Mouse (Mus musculus): ENCODE measurements around the gene Sim2. TPM values are rescaled to one million over a fixed set of nuclear protein-coding genes. Genes with fewer than 3 reads are reported as not detected.
A peak's percentile ranks its signal among the peaks of the same experiment; 100 is the strongest.

The Sim2 gene
- total and polyA plus RNA-seq, 2 experiments from 2014 or later = 0.27 to 0.29 TPM

DNA sequence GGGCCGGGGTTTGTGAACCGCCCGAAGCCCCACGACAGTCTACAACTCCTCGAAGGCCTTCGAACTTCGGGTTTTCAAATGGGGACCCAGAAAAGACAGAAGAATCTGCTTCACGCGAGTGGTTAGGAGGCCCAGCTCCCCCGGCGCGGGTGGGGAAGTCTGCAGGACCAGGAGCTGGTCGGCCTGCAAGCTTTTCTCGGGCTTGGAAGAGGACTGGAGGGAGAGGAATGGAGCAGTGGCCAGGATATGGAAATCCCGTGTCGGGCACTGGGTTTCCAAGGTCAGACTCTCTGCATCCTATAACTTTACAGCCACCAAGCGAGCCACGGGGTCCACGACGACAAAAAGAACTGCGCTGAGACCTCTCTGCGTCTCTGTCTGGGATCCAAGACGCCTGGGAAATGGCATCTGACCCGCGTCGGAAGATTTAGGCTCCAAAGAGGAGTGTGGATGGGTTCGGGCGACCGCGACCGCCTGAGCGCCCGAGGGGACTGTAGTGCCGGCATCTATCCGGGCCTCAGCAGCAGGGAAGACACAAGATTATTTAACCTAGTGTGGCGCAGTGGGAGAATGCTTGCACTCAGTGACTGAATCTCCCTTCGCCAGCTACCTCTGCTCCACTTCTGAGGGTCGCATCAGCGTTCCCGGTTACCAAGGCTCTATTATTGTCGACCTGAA is 744 bp upstream of the Sim2 start:
- WGBS = under 1% methylated on average over 41 of the region's 41 CpGs
- DNase-seq = no peak

DNA sequence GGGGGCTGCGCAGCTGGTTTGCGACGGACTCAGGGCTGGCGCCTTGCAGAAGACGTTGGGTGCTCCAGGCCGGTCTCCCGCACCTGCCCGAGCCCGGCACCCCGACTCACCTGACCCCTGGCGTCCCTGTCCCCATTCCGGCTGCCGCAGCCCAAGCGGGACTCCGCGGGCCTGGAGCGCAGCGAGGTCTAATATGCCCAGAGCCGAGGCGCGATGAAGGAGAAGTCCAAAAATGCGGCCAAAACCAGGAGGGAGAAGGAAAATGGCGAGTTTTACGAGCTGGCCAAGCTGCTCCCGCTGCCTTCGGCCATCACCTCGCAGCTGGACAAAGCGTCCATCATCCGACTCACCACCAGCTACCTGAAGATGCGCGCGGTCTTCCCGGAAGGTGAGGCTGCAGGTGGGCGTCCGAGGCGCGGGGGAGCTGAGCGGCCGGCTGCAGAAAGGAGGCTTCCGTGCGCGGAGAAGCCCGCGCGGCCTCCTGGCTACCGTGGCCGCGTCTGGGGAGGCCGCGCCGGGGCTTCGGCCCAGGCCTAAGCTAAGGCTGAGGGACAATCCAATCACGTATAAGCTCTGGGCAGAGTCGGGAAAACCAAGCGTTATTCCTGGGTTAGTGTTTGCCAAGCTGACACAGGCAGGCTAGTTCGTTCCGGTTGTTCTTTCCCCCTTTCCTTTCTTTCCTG is 1.0 kb downstream of the Sim2 start:
- Histone ChIP-seq H3K4me3 (ENCODE audit: low read depth, low read length) (peak overlapping the region; percentile 25), H3K36me3 (ENCODE audit: insufficient read depth) (no peaks in the 10 kb centered on the region), H3K27ac (ENCODE audit: low read depth, low read length) (no peak overlapping the region), H3K9me3 (ENCODE audit: low read length) (no peaks in the 10 kb centered on the region), H3K27me3 (ENCODE audit: insufficient read depth, low read length) (peaks cover 76% of the 10 kb centered on the region), H3K4me2 (ENCODE audit: low read depth) (peak overlapping the region; percentile 38; the same call in 1 of the 2 replicates), H3K9ac (no peak overlapping the region), H3K4me1 (ENCODE audit: insufficient read depth) (no peaks in the 10 kb centered on the region)
- WGBS = 3% methylated on average over 57 of the region's 57 CpGs
- ATAC-seq = no peak
- DNase-seq = no peak
- TF ChIP-seq CTCF (IDR thresholded peaks at IDR 0.05; ENCODE audit: low read depth) = no peak

More for the DNA sequence above, 744 bp upstream of the Sim2 start:
- H3K9me3 ChIP-seq (ENCODE audit: low read length) = no peaks in the 10 kb centered on the region
- no peak overlapping the region for H3K27ac ChIP-seq (ENCODE audit: low read depth, low read length)
- no peak for ATAC-seq
- H3K36me3 ChIP-seq (ENCODE audit: insufficient read depth) = no peaks in the 10 kb centered on the region
- H3K4me1 ChIP-seq (ENCODE audit: insufficient read depth) = no peaks in the 10 kb centered on the region
- TF ChIP-seq CTCF (IDR thresholded peaks at IDR 0.05; ENCODE audit: low read depth) = no peak
- no peak overlapping the region for H3K4me3 ChIP-seq (ENCODE audit: low read depth, low read length)
- no peak overlapping the region for H3K4me2 ChIP-seq (ENCODE audit: low read depth)
- peaks cover 75% of the 10 kb centered on the region for H3K27me3 ChIP-seq (ENCODE audit: insufficient read depth, low read length)
- no peak overlapping the region for H3K9ac ChIP-seq

DNA sequence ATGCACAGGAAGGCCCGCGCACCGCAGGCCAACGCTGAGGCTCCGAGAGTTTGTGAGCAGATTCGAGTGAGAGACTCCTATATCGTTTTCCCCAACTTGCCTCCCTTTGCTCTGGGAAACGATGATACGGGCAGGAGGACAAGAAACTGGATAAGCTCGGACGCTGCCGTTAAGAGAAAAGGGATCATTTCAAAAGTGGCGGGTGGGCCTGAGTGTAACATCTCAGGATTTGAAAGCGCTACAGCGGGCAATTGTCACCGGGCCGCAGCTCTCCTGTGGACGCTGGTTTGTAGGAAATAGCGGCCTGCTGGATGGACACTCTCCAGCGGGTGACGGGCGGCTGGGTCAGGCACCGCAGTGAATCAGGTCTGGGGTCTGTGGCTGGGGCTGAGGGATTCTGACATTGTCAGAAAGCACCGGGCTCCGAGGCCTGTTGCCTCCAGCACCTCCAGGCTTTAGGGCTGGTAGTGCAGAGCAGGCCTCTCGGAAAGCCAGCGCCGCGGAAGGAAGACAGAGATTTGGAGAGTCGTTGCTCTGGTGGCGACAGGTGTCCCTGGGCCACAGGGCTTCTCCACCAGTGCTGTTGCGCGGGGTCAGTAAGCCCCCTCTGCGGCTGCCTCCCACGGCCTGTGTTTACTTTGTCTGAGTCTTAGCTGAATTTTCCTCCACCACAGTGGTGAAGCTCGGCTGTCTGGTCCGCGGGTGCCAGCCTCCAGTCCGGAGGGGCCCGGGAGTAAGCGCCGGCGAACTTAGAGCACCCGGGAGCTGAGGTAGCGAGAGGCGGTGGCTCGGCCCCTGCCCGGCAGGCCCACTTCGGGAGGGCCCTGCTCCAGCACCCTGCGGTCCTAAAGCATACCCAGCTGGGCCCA is 2.2 kb downstream of the Sim2 start:
- Histone ChIP-seq H3K4me2 (ENCODE audit: low read depth) (no peak overlapping the region), H3K27ac (ENCODE audit: low read depth, low read length) (no peak overlapping the region), H3K36me3 (ENCODE audit: insufficient read depth) (no peaks in the 10 kb centered on the region), H3K4me1 (ENCODE audit: insufficient read depth) (no peaks in the 10 kb centered on the region), H3K27me3 (ENCODE audit: insufficient read depth, low read length) (peaks cover 77% of the 10 kb centered on the region), H3K9ac (no peak overlapping the region), H3K4me3 (ENCODE audit: low read depth, low read length) (no peak overlapping the region), H3K9me3 (ENCODE audit: low read length) (no peaks in the 10 kb centered on the region)
- WGBS = 4% methylated on average over 50 of the region's 50 CpGs
- TF ChIP-seq CTCF (IDR thresholded peaks at IDR 0.05; ENCODE audit: low read depth) = no peak
- DNase-seq = no peak
- no peak for ATAC-seq

DNA sequence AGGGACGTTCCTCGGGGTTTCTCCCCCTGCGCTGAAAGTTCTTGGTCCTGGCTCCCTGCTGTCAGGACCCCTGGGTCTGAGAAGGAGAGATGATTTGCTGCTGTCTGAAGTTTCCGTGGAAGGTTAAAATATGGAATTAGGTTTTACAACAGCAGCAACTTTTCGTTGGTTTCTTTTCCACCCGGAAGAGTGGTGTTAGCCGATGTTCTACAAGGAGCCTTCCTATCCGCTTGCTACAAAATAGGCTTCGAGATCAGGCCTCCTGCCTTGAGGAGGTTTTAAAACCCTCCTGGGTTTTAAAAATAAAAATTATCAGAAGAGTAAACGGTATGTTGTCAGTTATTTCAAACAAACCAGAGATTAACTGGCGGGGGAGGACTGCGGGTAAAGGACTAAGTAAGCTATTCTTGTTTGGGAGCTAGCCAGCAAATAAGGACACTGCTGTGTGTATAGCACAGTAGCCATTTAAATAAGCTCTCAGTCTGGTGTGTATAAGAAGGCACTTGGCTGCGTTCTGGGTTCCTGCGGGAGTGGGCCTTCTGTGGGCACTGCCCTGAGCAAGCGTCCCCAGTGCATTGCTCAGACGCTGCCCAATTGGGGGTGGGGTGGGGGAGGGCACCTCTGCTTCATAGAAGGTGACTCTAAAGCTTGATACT is 3.0 kb downstream of the Sim2 start:
- H3K4me2 ChIP-seq (ENCODE audit: low read depth) = no peak overlapping the region
- WGBS = 5% methylated on average over 16 of the region's 16 CpGs
- H3K9ac ChIP-seq = no peak overlapping the region
- DNase-seq (no peak), ATAC-seq (no peak)
- no peaks in the 10 kb centered on the region for H3K36me3 ChIP-seq (ENCODE audit: insufficient read depth)
- no peak overlapping the region for H3K4me3 ChIP-seq (ENCODE audit: low read depth, low read length)
- no peaks in the 10 kb centered on the region for H3K9me3 ChIP-seq (ENCODE audit: low read length)
- TF ChIP-seq CTCF (IDR thresholded peaks at IDR 0.05; ENCODE audit: low read depth) = no peak
- H3K4me1 ChIP-seq (ENCODE audit: insufficient read depth) = no peaks in the 10 kb centered on the region
- H3K27me3 ChIP-seq (ENCODE audit: insufficient read depth, low read length) = peaks cover 78% of the 10 kb centered on the region
- no peak overlapping the region for H3K27ac ChIP-seq (ENCODE audit: low read depth, low read length)

DNA sequence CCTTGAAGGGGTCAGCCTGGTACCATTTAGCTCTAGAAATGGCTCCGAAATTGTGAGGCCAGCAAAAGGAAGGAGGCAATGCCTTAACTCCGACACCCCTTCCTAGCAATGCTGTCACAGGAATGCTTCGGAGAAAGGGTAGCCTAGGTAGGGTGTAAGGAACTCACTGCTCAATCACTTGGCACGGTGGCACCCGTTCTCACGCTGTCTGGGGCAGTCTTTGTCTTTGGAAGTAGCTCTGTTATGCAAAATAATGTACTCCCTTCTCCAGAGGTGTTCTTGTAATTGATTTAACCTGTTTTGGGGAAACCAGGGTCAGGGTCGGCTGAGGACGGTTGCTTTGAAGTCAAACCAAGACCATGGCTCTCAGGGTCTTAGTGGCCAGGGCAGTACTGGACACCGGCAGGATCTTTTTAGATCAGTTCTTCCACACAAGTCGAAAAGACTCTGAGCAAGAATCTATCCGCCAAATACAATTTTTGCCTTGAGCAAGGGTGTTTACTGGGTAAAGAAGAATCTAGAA is 3.6 kb downstream of the Sim2 start:
- H3K27me3 ChIP-seq (ENCODE audit: insufficient read depth, low read length) = peaks cover 83% of the 10 kb centered on the region
- no peak overlapping the region for H3K27ac ChIP-seq (ENCODE audit: low read depth, low read length)
- no peaks in the 10 kb centered on the region for H3K9me3 ChIP-seq (ENCODE audit: low read length)
- ATAC-seq = no peak
- no peak overlapping the region for H3K4me2 ChIP-seq (ENCODE audit: low read depth)
- H3K9ac ChIP-seq = no peak overlapping the region
- TF ChIP-seq CTCF (IDR thresholded peaks at IDR 0.05; ENCODE audit: low read depth) = no peak
- no peaks in the 10 kb centered on the region for H3K36me3 ChIP-seq (ENCODE audit: insufficient read depth)
- no peak for DNase-seq
- no peak overlapping the region for H3K4me3 ChIP-seq (ENCODE audit: low read depth, low read length)
- H3K4me1 ChIP-seq (ENCODE audit: insufficient read depth) = no peaks in the 10 kb centered on the region
- 4% methylated on average over 11 of the region's 11 CpGs for WGBS

DNA sequence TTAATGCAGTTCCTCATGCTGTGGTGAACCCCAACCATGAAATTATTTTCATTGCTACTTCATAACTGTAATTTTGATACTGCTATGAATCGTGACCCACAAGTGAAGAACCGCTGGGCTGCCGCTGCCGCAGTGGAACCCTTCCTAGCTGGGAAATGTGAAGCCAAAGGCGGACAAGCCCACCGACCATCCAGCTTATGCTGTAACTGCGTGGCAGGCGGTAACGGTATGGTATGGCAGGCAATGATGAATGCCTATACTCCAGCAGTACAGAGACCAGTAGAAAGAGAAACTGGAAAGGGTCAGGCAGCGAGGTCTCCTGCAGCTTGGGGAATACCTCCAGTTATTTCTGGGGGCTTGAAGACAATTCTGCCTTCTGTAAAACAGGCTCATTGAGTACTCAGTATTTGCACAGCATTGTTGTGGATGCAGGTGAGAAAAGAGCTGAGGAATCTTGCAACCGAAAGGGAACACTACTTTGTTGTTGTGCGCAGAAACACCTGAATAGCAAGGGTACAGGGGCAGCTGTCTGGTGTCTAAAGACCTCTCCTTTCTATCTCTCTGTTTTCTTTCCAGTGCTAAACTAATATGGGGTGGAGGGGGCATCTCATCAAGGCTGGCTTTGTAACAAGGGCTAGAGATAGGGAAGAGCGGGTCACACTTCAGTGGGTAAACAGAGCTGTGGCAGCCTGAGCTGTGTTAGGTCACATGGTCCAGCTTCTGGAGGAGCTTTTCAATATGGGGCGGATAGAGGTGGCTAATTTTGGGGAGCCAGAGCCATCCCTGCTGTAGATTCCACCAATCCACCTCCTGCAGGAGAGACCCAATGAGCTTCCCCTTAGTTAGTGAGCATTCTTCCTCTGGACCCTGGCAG is 4.3 kb downstream of the Sim2 start:
- WGBS = 9% methylated on average over 14 of the region's 14 CpGs
- Histone ChIP-seq H3K4me3 (ENCODE audit: low read depth, low read length) (no peak overlapping the region), H3K27me3 (ENCODE audit: insufficient read depth, low read length) (peaks cover 82% of the 10 kb centered on the region), H3K27ac (ENCODE audit: low read depth, low read length) (no peak overlapping the region), H3K9me3 (ENCODE audit: low read length) (no peaks in the 10 kb centered on the region), H3K4me2 (ENCODE audit: low read depth) (no peak overlapping the region), H3K4me1 (ENCODE audit: insufficient read depth) (no peaks in the 10 kb centered on the region), H3K9ac (no peak overlapping the region), H3K36me3 (ENCODE audit: insufficient read depth) (no peaks in the 10 kb centered on the region)
- DNase-seq (no peak), ATAC-seq (no peak)
- TF ChIP-seq CTCF (IDR thresholded peaks at IDR 0.05; ENCODE audit: low read depth) = no peak
